Mouse (Mus musculus) limb, embryonic 15.5 days (tissue): Measurements from ENCODE around the gene Mnx1. TPM values are rescaled to one million over a fixed set of nuclear protein-coding genes. Genes with fewer than 3 reads are reported as not detected.

Source experiments
- polyA plus RNA-seq: library from polyadenylated mRNA; unstranded; fragments of >200 nt; fragmentation: Nextera tagmentation; extraction: Ambion mirVana; gene quantifications from 2 replicates; pipeline ENCODE4 v1.2.1, GENCODE M21; 2015

The Mnx1 gene
- polyA plus RNA-seq, 1 experiment from 2014 or later: not detected

Other genes starting within 250 kb of the Mnx1 start
- 11.7 TPM in 2 replicates for gene Lmbr1, start 100.1 kb downstream of the Mnx1 start, polyA plus RNA-seq
- gene Nom1, start 43.8 kb downstream of the Mnx1 start, polyA plus RNA-seq: 25.8 and 26.8 TPM in 2 replicates
- 19.7 and 24.6 TPM in 2 replicates for gene Ube3c, start 90.8 kb upstream of the Mnx1 start, polyA plus RNA-seq